ENCODE assay signal across 8 mouse cellular contexts in genomic region chr4:124741376-124742343, GRCm38 (mm10). TPM values are rescaled to one million over a fixed set of nuclear protein-coding genes. Genes with fewer than 3 reads are reported as not detected.
DNase-seq lines count a peak whose midpoint lies in the region; ATAC-seq and TF ChIP-seq lines count a peak whose summit lies in the region.

Gene Inpp5b, plus strand, starts transcription at chr4:124741850.

- ATAC-seq in embryonic facial prominence, embryonic 15.5 days (ENCODE audit: insufficient number of reproducible peaks, low FRiP score, low TSS enrichment, low read depth), result peak; percentile 81
- ATAC-seq in limb, embryonic 12.5 days (ENCODE audit: insufficient number of reproducible peaks, insufficient read depth, low FRiP score, low TSS enrichment, low read depth), result peak; percentile 71; the same call in 1 of the 2 replicates
- peak; percentile 90 for ATAC-seq in midbrain, embryonic 14.5 days (ENCODE audit: low FRiP score, low TSS enrichment)

- no peak within 1 kb of the TSS for H3K27ac ChIP-seq in bone marrow, adult 2 months (ENCODE audit: control insufficient read depth, insufficient read depth, low read depth, low read length, poor library complexity)
- no peak within 1 kb of the TSS; the same call in 1 of the 2 replicates for H3K27ac ChIP-seq in embryonic facial prominence, embryonic 15.5 days (replicated peaks)
- no peak within 1 kb of the TSS for H3K27ac ChIP-seq in limb, embryonic 12.5 days
- H3K27ac ChIP-seq in midbrain, embryonic 14.5 days (replicated peaks; ENCODE audit: low read depth, low read length), result no peak within 1 kb of the TSS

- TF ChIP-seq POLR2A in bone marrow, adult 2 months (IDR thresholded peaks at IDR 0.05; ENCODE audit: borderline replicate concordance, control insufficient read depth, low read depth, low read length), result peak; percentile 56; the same call in 1 of the 2 replicates

- peak within 1 kb of the TSS; percentile 62 for H3K4me2 ChIP-seq in embryonic facial prominence, embryonic 15.5 days (replicated peaks)
- H3K4me2 ChIP-seq in limb, embryonic 12.5 days, result peak within 1 kb of the TSS; percentile 71
- H3K4me2 ChIP-seq in midbrain, embryonic 14.5 days (ENCODE audit: low read length), result peak within 1 kb of the TSS; percentile 69

- WGBS in bone marrow, adult 2 months, result 5% methylated on average over 25 of the region's 25 CpGs
- WGBS in embryonic facial prominence, embryonic 15.5 days, result 14% methylated on average over 25 of the region's 25 CpGs
- 18% methylated on average over 25 of the region's 25 CpGs for WGBS in limb, embryonic 12.5 days
- WGBS in midbrain, embryonic 14.5 days, result 15% methylated on average over 25 of the region's 25 CpGs

- no peak for TF ChIP-seq CTCF in bone marrow, adult 2 months (IDR thresholded peaks at IDR 0.05; ENCODE audit: control insufficient read depth, insufficient read depth, low read length)

- DNase-seq in B cell, adult 2 months, result peak; percentile 76 to 77
- peak; percentile 88 for DNase-seq in heart, adult 8-10 months (ENCODE audit: low spot score)
- peak; percentile 76 to 85 for DNase-seq in kidney, adult 8-10 months
- peak; percentile 90 for DNase-seq in midbrain, embryonic 14.5 days
- DNase-seq in spleen, adult 18-20 months, result peak; percentile 65 to 78

- no peaks in the 10 kb centered on the region for H3K27me3 ChIP-seq in embryonic facial prominence, embryonic 15.5 days
- 0 out of 2 replicates have a peak, but pooled peaks cover 3% of the 10 kb centered on the region for H3K27me3 ChIP-seq in limb, embryonic 12.5 days
- no peaks in the 10 kb centered on the region for H3K27me3 ChIP-seq in midbrain, embryonic 14.5 days (ENCODE audit: control insufficient read depth, insufficient read depth, low read length)

- H3K9me3 ChIP-seq in embryonic facial prominence, embryonic 15.5 days (replicated peaks), result no peaks in the 10 kb centered on the region
- no peaks in the 10 kb centered on the region for H3K9me3 ChIP-seq in limb, embryonic 12.5 days
- H3K9me3 ChIP-seq in midbrain, embryonic 14.5 days (ENCODE audit: control insufficient read depth, low read length), result no peaks in the 10 kb centered on the region

- peak within 1 kb of the TSS; percentile 68 for H3K9ac ChIP-seq in embryonic facial prominence, embryonic 15.5 days
- peak within 1 kb of the TSS; percentile 71 for H3K9ac ChIP-seq in limb, embryonic 12.5 days (replicated peaks)
- H3K9ac ChIP-seq in midbrain, embryonic 14.5 days (replicated peaks; ENCODE audit: low read length), result peak within 1 kb of the TSS; percentile 61

- no peaks in the 10 kb centered on the region for H3K4me1 ChIP-seq in bone marrow, adult 2 months (ENCODE audit: control insufficient read depth, insufficient read depth, low read length)
- H3K4me1 ChIP-seq in embryonic facial prominence, embryonic 15.5 days, result peaks cover 14% of the 10 kb centered on the region
- peaks cover 5% of the 10 kb centered on the region; the same call in 1 of the 2 replicates for H3K4me1 ChIP-seq in limb, embryonic 12.5 days (replicated peaks)
- H3K4me1 ChIP-seq in midbrain, embryonic 14.5 days (ENCODE audit: control insufficient read depth, insufficient read depth, low read length), result peaks cover 8% of the 10 kb centered on the region; the same call in 1 of the 2 replicates

- peaks cover 11% of the 10 kb centered on the region; the same call in 1 of the 2 replicates for H3K36me3 ChIP-seq in embryonic facial prominence, embryonic 15.5 days
- peaks cover 8% of the 10 kb centered on the region; the same call in 1 of the 2 replicates for H3K36me3 ChIP-seq in limb, embryonic 12.5 days
- H3K36me3 ChIP-seq in midbrain, embryonic 14.5 days (ENCODE audit: control insufficient read depth, insufficient read depth, low read length), result peaks cover 12% of the 10 kb centered on the region

- peak within 1 kb of the TSS; percentile 86 for H3K4me3 ChIP-seq in bone marrow, adult 2 months (replicated peaks; ENCODE audit: control insufficient read depth, low read depth, low read length)
- peak within 1 kb of the TSS; percentile 62 for H3K4me3 ChIP-seq in embryonic facial prominence, embryonic 15.5 days (replicated peaks)
- peak within 1 kb of the TSS; percentile 56 for H3K4me3 ChIP-seq in limb, embryonic 12.5 days (replicated peaks)
- H3K4me3 ChIP-seq in midbrain, embryonic 14.5 days (replicated peaks; ENCODE audit: low read depth, low read length), result peak within 1 kb of the TSS; percentile 52

RNA-seq across cellular contexts. Expression of gene Inpp5b, which starts in this region (rescaled TPM):
- 24.3 and 26.1 TPM in 2 replicates for polyA plus RNA-seq in bone marrow, adult 2 months (2011; ENCODE audit: insufficient read depth, insufficient read length, low replicate concordance, missing spikeins)
- polyA plus RNA-seq in embryonic facial prominence, embryonic 15.5 days (2015; fragmentation: Nextera tagmentation; extraction: Ambion mirVana), result 29.2 and 30.9 TPM in 2 replicates
- total RNA-seq in heart, adult 8-10 months (2022), result 1 to 10 TPM; 6.5 to 9.9 (median 7.3) TPM
- 23.8 and 25.0 TPM in 2 replicates for polyA plus RNA-seq in limb, embryonic 12.5 days (2016; fragmentation: Nextera tagmentation; extraction: Ambion mirVana)
- polyA plus RNA-seq in midbrain, embryonic 14.5 days (2014; fragmentation: Nextera tagmentation; extraction: Ambion mirVana), result 16.4 and 26.4 TPM in 2 replicates
